Mouse (Mus musculus) E14TG2a.4 (cell line): ENCODE results near the gene Celsr2.

ENCODE experiments used
- H3K27me3 ChIP-seq: 2 replicates; pipeline ENCODE4 v1.6.1; 2014; ENCODE audit warnings: low read length, control low read depth; ENCODE audit not compliant: insufficient read depth
- H3K36me3 ChIP-seq: 2 replicates; pipeline ENCODE4 v1.6.1; 2014; ENCODE audit warnings: low read length, control low read depth; ENCODE audit not compliant: insufficient read depth
- H3K4me1 ChIP-seq: replicated peaks from 2 replicates; pipeline ENCODE4 v1.6.1; 2014; ENCODE audit warnings: low read depth, low read length, control low read depth
- H3K4me3 ChIP-seq: replicated peaks from 2 replicates; pipeline ENCODE4 v1.5.1; 2014; ENCODE audit warnings: mild to moderate bottlenecking, low read length
- H3K9me3 ChIP-seq: 2 replicates; pipeline ENCODE4 v1.6.1; 2014; ENCODE audit warnings: low read length, control low read depth
- CTCF ChIP-seq: conservative IDR thresholded peaks from 2 replicates; pipeline ENCODE4 v1.5.1; 2014; ENCODE audit warnings: low read length
- NANOG ChIP-seq: IDR thresholded peaks from 2 replicates; pipeline ENCODE4 v1.6.1; 2014; ENCODE audit warnings: borderline replicate concordance, low read length, mixed read lengths
- POU5F1 ChIP-seq: IDR thresholded peaks from 2 replicates; pipeline ENCODE4 v1.6.1; 2014; ENCODE audit warnings: low read length, borderline replicate concordance

The Celsr2 gene

GRCm38 (mm10) chr3:108414857-108415830, at the start of gene Celsr2:
Gene Celsr2, minus strand, starts transcription at chr3:108415552.
- no peak for TF ChIP-seq NANOG
- TF ChIP-seq CTCF, result no peak
- no peak for TF ChIP-seq POU5F1

GRCm38 (mm10) chr3:108458866-108459265, 43.5 kb upstream of the Celsr2 start:
- Histone ChIP-seq H3K9me3 (no peaks in the 10 kb centered on the region), H3K27me3 (peaks cover 17% of the 10 kb centered on the region), H3K4me3 (peak overlapping the region; percentile 41; the same call in 1 of the 2 replicates), H3K4me1 (peaks cover 38% of the 10 kb centered on the region), H3K36me3 (no peaks in the 10 kb centered on the region)
- TF ChIP-seq POU5F1, result no peak
- TF ChIP-seq NANOG, result no peak
- TF ChIP-seq CTCF, result no peak

More at GRCm38 (mm10) chr3:108414857-108415830, at the start of gene Celsr2:
- no peaks in the 10 kb centered on the region for H3K9me3 ChIP-seq
- H3K36me3 ChIP-seq, result no peaks in the 10 kb centered on the region
- H3K4me3 ChIP-seq, result peak within 1 kb of the TSS; percentile 85
- H3K27me3 ChIP-seq, result peaks cover 78% of the 10 kb centered on the region
- peaks cover 51% of the 10 kb centered on the region for H3K4me1 ChIP-seq

- peaks cover 17% of the 10 kb centered on the region for H3K27me3 ChIP-seq
- H3K36me3 ChIP-seq, result no peaks in the 10 kb centered on the region
- H3K9me3 ChIP-seq, result no peaks in the 10 kb centered on the region
- TF ChIP-seq POU5F1 (no peak), NANOG (no peak), CTCF (no peak)
- H3K4me3 ChIP-seq, result peak overlapping the region; percentile 41; the same call in 1 of the 2 replicates
- peaks cover 39% of the 10 kb centered on the region for H3K4me1 ChIP-seq
Observed at GRCm38 (mm10) chr3:108458380-108458779, 43.0 kb upstream of the Celsr2 start.

GRCm38 (mm10) chr3:108454172-108454571, 38.8 kb upstream of the Celsr2 start:
- Histone ChIP-seq H3K36me3 (no peaks in the 10 kb centered on the region), H3K9me3 (0 out of 2 replicates have a peak, but pooled peaks cover 3% of the 10 kb centered on the region), H3K27me3 (peaks cover 6% of the 10 kb centered on the region; the same call in 1 of the 2 replicates), H3K4me1 (peaks cover 49% of the 10 kb centered on the region), H3K4me3 (no peak overlapping the region)
- TF ChIP-seq POU5F1 (no peak), CTCF (no peak), NANOG (no peak)

GRCm38 (mm10) chr3:108451969-108452368, 36.6 kb upstream of the Celsr2 start:
- Histone ChIP-seq H3K4me1 (peaks cover 39% of the 10 kb centered on the region), H3K27me3 (no peaks in the 10 kb centered on the region), H3K9me3 (0 out of 2 replicates have a peak, but pooled peaks cover 5% of the 10 kb centered on the region), H3K36me3 (no peaks in the 10 kb centered on the region), H3K4me3 (no peak overlapping the region)
- TF ChIP-seq POU5F1, result no peak
- TF ChIP-seq NANOG, result no peak
- TF ChIP-seq CTCF, result no peak

- H3K9me3 ChIP-seq, result 0 out of 2 replicates have a peak, but pooled peaks cover 2% of the 10 kb centered on the region
- peak overlapping the region; percentile 93 for H3K4me3 ChIP-seq
- H3K4me1 ChIP-seq, result peaks cover 64% of the 10 kb centered on the region
- H3K27me3 ChIP-seq, result no peaks in the 10 kb centered on the region
- TF ChIP-seq CTCF, result no peak
- TF ChIP-seq POU5F1, result no peak
- TF ChIP-seq NANOG, result peak; percentile 9; the same call in 1 of the 2 replicates
- H3K36me3 ChIP-seq, result peaks cover 33% of the 10 kb centered on the region
Observed at GRCm38 (mm10) chr3:108445366-108445705, 30.0 kb upstream of the Celsr2 start.

GRCm38 (mm10) chr3:108444698-108445365, 29.5 kb upstream of the Celsr2 start, which contains the start of gene Sars:
Gene Sars, minus strand, starts transcription at chr3:108445209.
- TF ChIP-seq POU5F1 (no peak), NANOG (no peak), CTCF (no peak)
- peak within 1 kb of the TSS; percentile 93 for H3K4me3 ChIP-seq
- 0 out of 2 replicates have a peak, but pooled peaks cover 2% of the 10 kb centered on the region for H3K9me3 ChIP-seq
- H3K27me3 ChIP-seq, result no peaks in the 10 kb centered on the region
- peaks cover 37% of the 10 kb centered on the region for H3K36me3 ChIP-seq
- H3K4me1 ChIP-seq, result peaks cover 64% of the 10 kb centered on the region

- TF ChIP-seq NANOG (no peak), CTCF (no peak), POU5F1 (no peak)
- peak overlapping the region; percentile 93 for H3K4me3 ChIP-seq
Observed at GRCm38 (mm10) chr3:108444029-108444428, 28.7 kb upstream of the Celsr2 start.

More at GRCm38 (mm10) chr3:108444029-108444428, 28.7 kb upstream of the Celsr2 start:
- 0 out of 2 replicates have a peak, but pooled peaks cover 2% of the 10 kb centered on the region for H3K9me3 ChIP-seq
- H3K36me3 ChIP-seq, result peaks cover 43% of the 10 kb centered on the region
- H3K4me1 ChIP-seq, result peaks cover 68% of the 10 kb centered on the region
- no peaks in the 10 kb centered on the region for H3K27me3 ChIP-seq
